Mouse (Mus musculus) kidney, postnatal 0 days (tissue): Measurements from ENCODE around the gene Gimap7. TPM values are rescaled to one million over a fixed set of nuclear protein-coding genes. Genes with fewer than 3 reads are reported as not detected.

Source experiments
- ATAC-seq: fragments of 200-750 bp; cut with Nextera tagmentation; replicated peaks from 2 replicates; pipeline ENCODE4 v1.8.0; 2017; ENCODE audit warnings: low read depth, moderate number of reproducible peaks, moderate TSS enrichment, moderate library complexity; ENCODE audit not compliant: low FRiP score
- DNase-seq: peaks from one replicate; pipeline ENCODE4 v3.0.0-alpha.2; 2016; ENCODE audit warnings: low spot score
- H3K27ac ChIP-seq: fragments of 300-500 bp; sonication (generic); 2 replicates; pipeline ENCODE4 v1.5.1; 2014; ENCODE audit warnings: mild to moderate bottlenecking
- H3K27me3 ChIP-seq: fragments of 300-500 bp; sonication (generic); 2 replicates; pipeline ENCODE4 v1.6.1; 2014; ENCODE audit warnings: low read length, mixed read lengths; ENCODE audit not compliant: insufficient read depth
- H3K36me3 ChIP-seq: fragments of 300-500 bp; sonication (generic); 2 replicates; pipeline ENCODE4 v1.6.1; 2014; ENCODE audit warnings: low read length, mixed read lengths; ENCODE audit not compliant: insufficient read depth
- H3K4me1 ChIP-seq: fragments of 300-500 bp; sonication (generic); replicated peaks from 2 replicates; pipeline ENCODE4 v1.6.1; 2014; ENCODE audit warnings: antibody characterized with exemption, low read length, mixed read lengths; ENCODE audit not compliant: insufficient read depth
- H3K4me2 ChIP-seq: fragments of 300-500 bp; sonication (generic); 2 replicates; pipeline ENCODE4 v1.6.1; 2014; ENCODE audit warnings: mild to moderate bottlenecking, low read length, moderate library complexity, mixed read lengths
- H3K4me3 ChIP-seq: fragments of 300-500 bp; sonication (generic); replicated peaks from 2 replicates; pipeline ENCODE4 v1.5.1; 2014; ENCODE audit warnings: low read depth, low read length
- H3K9ac ChIP-seq: fragments of 300-500 bp; sonication (generic); 2 replicates; pipeline ENCODE4 v1.6.1; 2014; ENCODE audit warnings: low read depth, low read length
- H3K9me3 ChIP-seq: fragments of 300-500 bp; sonication (generic); replicated peaks from 2 replicates; pipeline ENCODE4 v1.6.1; 2016; ENCODE audit warnings: low read length, inconsistent platforms, mixed read lengths
- CTCF ChIP-seq: IDR thresholded peaks from 2 replicates; pipeline ENCODE4 v1.5.1; 2016; ENCODE audit warnings: antibody characterized with exemption, low read depth, mild to moderate bottlenecking, moderate library complexity
- WGBS: fragments of 180-500 bp; shearing (Covaris S2); extraction: QIAGEN DNeasy Blood & Tissue Kit; methylation state at CpG from one replicate; pipeline ENCODE4 v1.1.7; 2014; 5-methylcytosine and 5-hydroxymethylcytosine counted together
- polyA plus RNA-seq: library from polyadenylated mRNA; unstranded; fragments of >200 nt; fragmentation: Nextera tagmentation; extraction: Ambion mirVana; gene quantifications from 2 replicates; pipeline ENCODE4 v1.2.1, GENCODE M21; 2015

The Gimap7 gene
- polyA plus RNA-seq, 1 experiment from 2014 or later = 0.14 TPM

DNA sequence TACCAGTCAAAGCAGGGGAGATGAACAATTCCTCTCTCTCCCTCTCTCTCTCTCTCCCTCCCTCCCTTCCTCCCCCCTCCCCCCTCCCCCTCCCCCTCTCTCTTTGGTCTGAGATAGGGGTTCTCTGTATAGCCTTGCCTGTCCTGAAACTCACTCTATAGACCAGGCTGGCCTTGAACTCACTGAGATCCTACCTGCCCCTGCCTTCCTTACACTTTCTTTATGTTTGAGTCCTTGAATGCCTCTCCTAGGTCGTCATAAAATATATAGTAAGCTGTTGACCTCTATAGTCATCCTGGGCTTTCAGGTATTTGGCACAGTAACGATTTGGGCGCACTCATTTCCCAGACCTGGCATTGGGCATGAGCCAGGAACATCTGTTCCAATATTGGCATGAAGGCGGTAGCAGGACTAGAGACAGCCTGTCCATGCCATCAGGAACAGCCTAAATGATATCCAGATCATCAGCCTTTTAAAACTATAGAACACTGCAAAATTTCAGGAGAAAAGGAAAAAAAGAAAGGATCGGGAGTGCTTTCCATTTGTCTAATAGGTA is 41.5 kb upstream of the Gimap7 start:
- Histone ChIP-seq H3K27ac (no peak overlapping the region), H3K36me3 (no peaks in the 10 kb centered on the region), H3K4me1 (0 out of 2 replicates have a peak, but pooled peaks cover 7% of the 10 kb centered on the region), H3K4me2 (peak overlapping the region; percentile 53; the same call in 1 of the 2 replicates), H3K9me3 (no peaks in the 10 kb centered on the region), H3K4me3 (no peak overlapping the region), H3K27me3 (no peaks in the 10 kb centered on the region), H3K9ac (no peak overlapping the region)
- WGBS = 78% methylated on average over 5 of the region's 5 CpGs
- no peak for DNase-seq
- no peak for TF ChIP-seq CTCF
- no peak for ATAC-seq

DNA sequence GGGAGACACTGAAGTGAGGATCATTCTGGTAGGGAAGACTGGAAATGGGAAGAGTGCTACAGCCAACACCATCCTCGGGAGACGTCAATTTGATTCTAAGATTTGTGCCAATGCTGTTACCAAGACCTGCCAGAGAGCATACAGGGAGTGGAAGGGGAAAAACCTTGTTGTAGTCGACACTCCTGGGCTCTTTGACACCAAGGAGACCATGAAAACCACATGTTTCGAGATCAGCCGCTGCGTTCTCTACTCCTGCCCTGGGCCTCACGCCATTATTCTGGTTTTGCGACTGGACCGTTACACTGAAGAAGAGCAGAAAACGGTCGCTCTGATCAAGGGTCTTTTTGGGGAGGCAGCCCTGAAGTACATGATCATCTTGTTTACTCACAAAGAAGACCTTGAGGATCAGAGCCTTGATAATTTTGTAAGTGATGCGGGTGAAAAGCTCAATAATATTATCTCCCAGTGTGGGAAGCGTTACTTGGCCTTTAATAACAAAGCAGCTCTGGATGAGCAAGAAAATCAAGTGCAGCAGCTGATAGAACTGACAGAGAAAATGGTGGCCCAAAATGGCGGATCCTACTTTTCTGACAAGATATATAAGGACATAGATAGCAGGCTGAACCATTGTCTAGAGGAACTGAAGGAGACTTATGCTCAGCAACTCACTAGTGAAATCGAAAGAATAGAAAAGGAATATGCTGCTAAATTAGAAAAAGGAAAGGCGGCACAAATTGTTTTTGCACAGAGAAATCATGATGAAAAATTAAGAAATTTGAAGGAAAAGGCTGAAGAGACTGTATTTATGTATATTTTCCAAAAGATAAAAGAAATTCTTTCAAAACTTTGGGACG is 40.7 kb upstream of the Gimap7 start:
- H3K27ac ChIP-seq = no peak overlapping the region
- H3K36me3 ChIP-seq = no peaks in the 10 kb centered on the region
- DNase-seq (no peak), ATAC-seq (no peak)
- H3K4me3 ChIP-seq = no peak overlapping the region
- H3K27me3 ChIP-seq = no peaks in the 10 kb centered on the region
- H3K9me3 ChIP-seq = no peaks in the 10 kb centered on the region
- H3K4me1 ChIP-seq = 0 out of 2 replicates have a peak, but pooled peaks cover 7% of the 10 kb centered on the region
- H3K9ac ChIP-seq = no peak overlapping the region
- 92% methylated on average over 17 of the region's 17 CpGs for WGBS
- no peak for TF ChIP-seq CTCF
- no peak overlapping the region for H3K4me2 ChIP-seq

DNA sequence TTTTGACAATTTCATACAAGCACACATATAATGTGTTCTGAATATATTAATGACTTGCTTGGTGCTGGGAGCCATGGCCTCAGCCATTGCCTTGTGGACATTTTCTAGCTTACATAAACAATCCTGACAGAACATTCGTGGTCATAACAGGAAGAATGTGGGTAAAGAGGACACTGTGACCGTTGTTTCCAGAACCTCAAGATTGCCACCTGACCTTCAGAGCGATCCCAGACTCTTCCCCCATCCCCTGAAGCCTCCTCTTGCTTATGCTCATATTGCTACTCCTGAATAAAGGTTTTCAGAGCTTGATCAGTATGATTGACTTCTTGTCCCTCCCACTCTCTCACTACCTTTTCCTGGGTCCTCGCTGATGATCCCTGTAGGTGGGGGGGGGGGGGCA is 40.0 kb upstream of the Gimap7 start:
- Histone ChIP-seq H3K4me3 (no peak overlapping the region), H3K4me2 (no peak overlapping the region), H3K4me1 (0 out of 2 replicates have a peak, but pooled peaks cover 7% of the 10 kb centered on the region), H3K36me3 (no peaks in the 10 kb centered on the region), H3K9ac (no peak overlapping the region), H3K27me3 (no peaks in the 10 kb centered on the region), H3K9me3 (no peaks in the 10 kb centered on the region), H3K27ac (no peak overlapping the region)
- no peak for TF ChIP-seq CTCF
- WGBS = 72% methylated on average over 4 of the region's 4 CpGs
- DNase-seq = no peak
- ATAC-seq = no peak

DNA sequence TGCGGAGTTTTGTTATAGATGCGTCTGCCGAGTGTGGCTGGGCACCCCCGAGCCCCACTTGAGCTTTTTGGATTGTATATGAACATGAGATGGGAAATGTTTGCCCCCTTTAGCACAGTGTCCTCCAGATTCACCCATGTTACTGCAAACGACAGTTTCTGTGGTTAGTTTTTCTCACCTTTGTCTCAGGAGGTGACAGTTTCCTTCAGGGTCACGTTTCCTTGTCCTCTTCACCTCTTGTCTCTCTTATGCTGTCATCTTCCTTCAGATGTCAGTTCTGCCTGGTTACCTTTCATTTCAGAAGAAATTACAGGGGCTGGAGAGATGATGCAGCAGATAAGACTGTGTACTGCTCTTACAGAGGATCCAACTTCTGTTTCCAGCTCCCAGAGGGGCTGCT is 38.7 kb upstream of the Gimap7 start:
- WGBS = 76% methylated on average over 6 of the region's 6 CpGs
- H3K36me3 ChIP-seq = no peaks in the 10 kb centered on the region
- TF ChIP-seq CTCF = no peak
- ATAC-seq (no peak), DNase-seq (no peak)
- no peaks in the 10 kb centered on the region for H3K9me3 ChIP-seq
- H3K4me3 ChIP-seq = no peak overlapping the region
- H3K4me1 ChIP-seq = 0 out of 2 replicates have a peak, but pooled peaks cover 7% of the 10 kb centered on the region
- no peak overlapping the region for H3K27ac ChIP-seq
- no peak overlapping the region for H3K4me2 ChIP-seq
- no peak overlapping the region for H3K9ac ChIP-seq
- no peaks in the 10 kb centered on the region for H3K27me3 ChIP-seq

DNA sequence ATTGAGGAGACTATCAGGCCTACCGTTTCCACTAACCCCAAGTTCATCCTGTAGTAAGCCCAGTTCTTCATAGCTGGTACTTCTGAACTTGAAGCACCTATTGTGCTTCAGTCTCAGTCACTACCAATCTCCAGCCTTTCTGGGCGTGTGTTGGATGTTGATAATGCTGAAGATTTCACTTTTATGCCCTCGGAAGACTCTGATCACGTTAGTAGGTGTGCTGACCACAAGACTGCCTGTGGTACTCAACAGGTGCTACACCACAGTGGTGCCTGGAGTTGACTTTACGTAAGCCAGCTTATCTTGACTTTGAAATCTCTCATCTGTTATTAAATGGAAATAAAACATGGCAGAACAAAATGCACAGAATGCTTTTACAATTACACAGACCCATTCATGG is 38.0 kb upstream of the Gimap7 start:
- Histone ChIP-seq H3K9me3 (no peaks in the 10 kb centered on the region), H3K4me2 (no peak overlapping the region), H3K4me3 (no peak overlapping the region), H3K27me3 (no peaks in the 10 kb centered on the region), H3K9ac (no peak overlapping the region), H3K27ac (no peak overlapping the region), H3K4me1 (0 out of 2 replicates have a peak, but pooled peaks cover 7% of the 10 kb centered on the region), H3K36me3 (no peaks in the 10 kb centered on the region)
- ATAC-seq (no peak), DNase-seq (no peak)
- 85% methylated on average over 5 of the region's 5 CpGs for WGBS
- no peak for TF ChIP-seq CTCF

DNA sequence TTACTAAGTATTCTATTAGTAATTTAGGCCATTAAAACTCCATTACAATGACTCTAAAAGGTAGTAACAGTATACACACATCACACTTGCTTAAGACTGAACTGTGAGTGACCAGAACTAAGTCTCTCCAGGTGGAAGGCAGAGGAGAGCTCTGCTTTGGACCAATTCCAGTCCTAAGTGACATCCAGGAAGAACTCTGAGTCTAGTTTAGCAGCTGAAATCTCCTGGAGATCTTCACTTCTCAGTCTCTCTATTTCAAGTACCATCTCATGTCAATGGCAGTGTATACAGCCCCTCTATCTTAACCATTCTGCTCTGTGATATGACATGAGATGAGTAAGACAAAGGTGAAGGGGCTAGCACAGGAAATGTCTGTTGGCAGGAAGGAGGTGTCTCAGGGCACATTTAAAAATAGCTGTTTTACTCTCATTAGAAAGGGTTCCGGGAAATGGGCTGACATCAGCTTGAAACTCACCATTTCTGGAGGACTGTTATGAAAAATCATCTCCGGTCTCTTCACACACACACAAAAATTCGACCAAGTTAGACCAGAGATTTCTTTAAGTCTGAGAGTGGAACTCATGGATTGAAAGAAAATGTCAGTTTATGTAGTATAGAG is 36.8 kb upstream of the Gimap7 start:
- no peak for TF ChIP-seq CTCF
- Histone ChIP-seq H3K36me3 (no peaks in the 10 kb centered on the region), H3K4me2 (no peak overlapping the region), H3K9me3 (no peaks in the 10 kb centered on the region), H3K27me3 (no peaks in the 10 kb centered on the region), H3K4me1 (no peaks in the 10 kb centered on the region), H3K4me3 (no peak overlapping the region), H3K9ac (no peak overlapping the region), H3K27ac (no peak overlapping the region)
- 67% methylated on average over 3 of the region's 3 CpGs for WGBS
- DNase-seq = peak; percentile 47
- ATAC-seq = no peak
